Mouse (Mus musculus): Measurements from ENCODE around the gene Gm12258. TPM values are rescaled to one million over a fixed set of nuclear protein-coding genes. Genes with fewer than 3 reads are reported as not detected.
A peak's percentile ranks its signal among the peaks of the same experiment; 100 is the strongest.

The Gm12258 gene
- polyA plus RNA-seq, 1 experiment = 2.6 TPM

GRCm38 (mm10) chr11:58897485-58897884 is 50.5 kb downstream of the Gm12258 start:
- WGBS = 98% methylated on average over 6 of the region's 6 CpGs
- no peak overlapping the region for H3K4me3 ChIP-seq (ENCODE audit: extremely low read depth, insufficient read depth, insufficient read length)
- H3K4me1 ChIP-seq (ENCODE audit: control insufficient read depth, insufficient read depth, insufficient read length) = no peaks in the 10 kb centered on the region
- H3K36me3 ChIP-seq (ENCODE audit: control insufficient read depth, insufficient read depth, low read length) = peaks cover 36% of the 10 kb centered on the region
- TF ChIP-seq POLR2A (IDR thresholded peaks at IDR 0.05; ENCODE audit: low read depth, low read length) (no peak), CTCF (IDR thresholded peaks at IDR 0.05; ENCODE audit: extremely low read depth, insufficient read depth, insufficient read length, insufficient replicate concordance) (no peak)
- no peak overlapping the region for H3K27ac ChIP-seq (ENCODE audit: insufficient read depth, low read length)
- H3K27me3 ChIP-seq (ENCODE audit: control insufficient read depth, insufficient read depth, low read length) = no peaks in the 10 kb centered on the region
- no peak for DNase-seq (ENCODE audit: low read depth in 1 of 2, low spot score in 2 of 2)

- H3K4me3 ChIP-seq (ENCODE audit: extremely low read depth, insufficient read depth, insufficient read length) = no peak overlapping the region
- no peaks in the 10 kb centered on the region for H3K27me3 ChIP-seq (ENCODE audit: control insufficient read depth, insufficient read depth, low read length)
- no peak overlapping the region for H3K27ac ChIP-seq (ENCODE audit: insufficient read depth, low read length)
- DNase-seq (ENCODE audit: low read depth in 1 of 2, low spot score in 2 of 2) = no peak
- H3K4me1 ChIP-seq (ENCODE audit: control insufficient read depth, insufficient read depth, insufficient read length) = peaks cover 2% of the 10 kb centered on the region; the same call in 1 of the 2 replicates
- peaks cover 22% of the 10 kb centered on the region for H3K36me3 ChIP-seq (ENCODE audit: control insufficient read depth, insufficient read depth, low read length)
- TF ChIP-seq POLR2A (IDR thresholded peaks at IDR 0.05; ENCODE audit: low read depth, low read length) (no peak), CTCF (IDR thresholded peaks at IDR 0.05; ENCODE audit: extremely low read depth, insufficient read depth, insufficient read length, insufficient replicate concordance) (no peak)
These were observed 54.1 kb downstream of the Gm12258 start for GRCm38 (mm10) chr11:58901080-58901479.

DNA sequence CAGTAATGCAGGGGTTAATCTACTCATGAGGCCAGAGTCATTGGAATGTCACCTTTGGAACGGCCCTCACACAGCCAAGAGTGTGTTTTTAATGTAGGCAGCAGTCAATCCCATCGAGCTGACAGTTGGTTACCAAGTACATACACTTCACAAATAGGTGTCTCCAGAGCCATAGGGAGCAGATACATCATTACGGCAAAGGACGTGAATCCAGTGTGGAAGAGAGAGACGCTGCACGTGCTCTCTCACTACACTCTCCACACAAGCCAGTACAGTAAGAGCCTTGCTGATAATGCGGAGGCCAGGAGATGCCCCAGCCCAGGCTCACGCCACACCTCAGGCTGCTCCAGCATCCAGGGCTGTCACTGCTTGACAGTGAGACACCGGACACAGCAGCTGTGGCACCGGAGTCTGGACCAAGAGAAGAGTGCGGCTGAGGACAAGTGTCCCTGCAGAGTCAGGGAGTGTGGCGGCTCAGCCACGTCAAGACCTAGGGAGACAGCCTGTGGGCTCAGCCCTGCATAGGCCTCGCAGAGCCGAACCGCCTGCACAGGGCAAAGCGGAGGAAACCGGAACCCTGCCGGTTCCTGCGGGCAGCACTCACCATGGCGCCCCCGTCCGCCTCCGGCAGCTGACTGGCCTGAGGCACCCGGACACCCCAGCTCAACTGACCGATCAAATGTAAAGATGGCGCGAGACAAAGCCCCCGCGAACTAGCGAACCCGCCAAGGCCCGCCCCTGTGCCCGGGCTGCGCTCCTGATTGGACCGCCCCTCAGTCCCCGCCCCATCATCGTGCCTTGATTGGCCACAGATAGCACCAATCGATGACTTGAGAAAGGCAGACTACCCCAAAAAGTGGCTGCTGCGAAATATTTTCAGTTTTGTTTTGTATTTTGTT is 56.8 kb downstream of the Gm12258 start, which contains the start of gene Zfp39:
Gene Zfp39, minus strand, starts transcription at position 715 of the 899 bp plus-strand sequence.
- peak; percentile 82 to 96 for DNase-seq (ENCODE audit: low read depth in 1 of 2, low spot score in 2 of 2)
- H3K27me3 ChIP-seq (ENCODE audit: control insufficient read depth, insufficient read depth, low read length) = no peaks in the 10 kb centered on the region
- H3K4me1 ChIP-seq (ENCODE audit: control insufficient read depth, insufficient read depth, insufficient read length) = peaks cover 2% of the 10 kb centered on the region; the same call in 1 of the 2 replicates
- under 1% methylated on average over 40 of the region's 40 CpGs for WGBS
- peaks cover 12% of the 10 kb centered on the region for H3K36me3 ChIP-seq (ENCODE audit: control insufficient read depth, insufficient read depth, low read length)
- peak within 1 kb of the TSS; percentile 87 for H3K4me3 ChIP-seq (ENCODE audit: extremely low read depth, insufficient read depth, insufficient read length)
- TF ChIP-seq CTCF (IDR thresholded peaks at IDR 0.05; ENCODE audit: extremely low read depth, insufficient read depth, insufficient read length, insufficient replicate concordance) (no peak), POLR2A (IDR thresholded peaks at IDR 0.05; ENCODE audit: low read depth, low read length) (no peak; the same call in 1 of the 2 replicates)
- peak within 1 kb of the TSS; percentile 89 for H3K27ac ChIP-seq (ENCODE audit: insufficient read depth, low read length)

DNA sequence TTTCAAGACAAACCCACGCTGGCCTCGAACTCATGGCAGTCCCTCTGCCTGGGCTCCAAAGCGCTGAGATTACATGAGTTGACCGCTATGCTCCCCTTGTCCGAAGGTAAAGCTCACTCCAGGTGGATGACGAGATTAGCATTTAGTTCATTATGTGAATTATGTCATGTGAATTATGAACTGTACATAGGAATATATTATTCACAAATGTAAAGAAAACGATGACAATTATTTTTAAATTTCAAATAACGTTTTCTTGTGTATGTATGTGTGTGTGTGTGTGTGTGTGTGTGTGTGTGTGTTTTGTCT is 57.4 kb downstream of the Gm12258 start:
- peaks cover 8% of the 10 kb centered on the region for H3K36me3 ChIP-seq (ENCODE audit: control insufficient read depth, insufficient read depth, low read length)
- H3K4me1 ChIP-seq (ENCODE audit: control insufficient read depth, insufficient read depth, insufficient read length) = peaks cover 2% of the 10 kb centered on the region; the same call in 1 of the 2 replicates
- TF ChIP-seq POLR2A (IDR thresholded peaks at IDR 0.05; ENCODE audit: low read depth, low read length) = no peak
- no peak for TF ChIP-seq CTCF (IDR thresholded peaks at IDR 0.05; ENCODE audit: extremely low read depth, insufficient read depth, insufficient read length, insufficient replicate concordance)
- H3K27me3 ChIP-seq (ENCODE audit: control insufficient read depth, insufficient read depth, low read length) = no peaks in the 10 kb centered on the region
- 2% methylated on average over 8 of the region's 8 CpGs for WGBS
- DNase-seq (ENCODE audit: low read depth in 1 of 2, low spot score in 2 of 2) = no peak
- peak overlapping the region; percentile 87 for H3K4me3 ChIP-seq (ENCODE audit: extremely low read depth, insufficient read depth, insufficient read length)
- H3K27ac ChIP-seq (ENCODE audit: insufficient read depth, low read length) = peak overlapping the region; percentile 89

DNA sequence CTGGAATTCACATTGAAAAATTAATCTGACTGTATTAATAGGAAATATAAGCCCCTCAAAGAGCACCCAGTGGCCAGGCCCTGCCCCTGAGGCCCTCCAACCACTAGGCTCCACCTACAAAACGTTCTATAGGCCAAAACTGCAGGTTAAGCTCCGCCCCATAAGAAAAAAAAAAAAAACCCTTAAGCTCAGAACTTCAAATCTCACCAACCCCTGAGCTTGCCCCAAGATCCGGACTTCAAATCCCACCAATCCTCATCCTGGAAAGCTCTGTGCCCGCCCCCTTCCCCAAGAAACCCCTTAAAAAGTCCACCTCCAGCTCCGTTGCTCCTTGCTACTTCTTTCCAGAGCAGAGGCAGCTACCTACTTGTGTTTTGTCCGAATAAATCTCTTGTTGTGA is 57.9 kb downstream of the Gm12258 start:
- peak in 1 of 2 experiments; percentile 14 for DNase-seq (ENCODE audit: low read depth in 1 of 2, low spot score in 2 of 2)
- H3K4me3 ChIP-seq (ENCODE audit: extremely low read depth, insufficient read depth, insufficient read length) = no peak overlapping the region

More for the DNA sequence above, 57.9 kb downstream of the Gm12258 start:
- TF ChIP-seq POLR2A (IDR thresholded peaks at IDR 0.05; ENCODE audit: low read depth, low read length) = no peak
- no peak for TF ChIP-seq CTCF (IDR thresholded peaks at IDR 0.05; ENCODE audit: extremely low read depth, insufficient read depth, insufficient read length, insufficient replicate concordance)
- Histone ChIP-seq H3K36me3 (ENCODE audit: control insufficient read depth, insufficient read depth, low read length) (peaks cover 8% of the 10 kb centered on the region), H3K4me1 (ENCODE audit: control insufficient read depth, insufficient read depth, insufficient read length) (peaks cover 2% of the 10 kb centered on the region; the same call in 1 of the 2 replicates), H3K27me3 (ENCODE audit: control insufficient read depth, insufficient read depth, low read length) (no peaks in the 10 kb centered on the region), H3K27ac (ENCODE audit: insufficient read depth, low read length) (no peak overlapping the region)
- 71% methylated on average over 6 of the region's 6 CpGs for WGBS

Other genes starting within 250 kb of the Gm12258 start
- gene 2210407C18Rik, start 231.1 kb upstream of the Gm12258 start, polyA plus RNA-seq (2012; rRNA removed) = not detected in 2 replicates
- not detected in 2 replicates for gene Olfr323, start 216.7 kb upstream of the Gm12258 start, polyA plus RNA-seq (2012; rRNA removed)
- 4.6 and 8.9 TPM in 2 replicates for gene Trim58, start 206.7 kb upstream of the Gm12258 start, polyA plus RNA-seq (2012; rRNA removed)
- gene Olfr322, start 188.4 kb upstream of the Gm12258 start, polyA plus RNA-seq (2012; rRNA removed) = 0.21 TPM in 1 of 2 replicates, not detected in the other
- not detected in 2 replicates for gene Olfr320, start 166.1 kb upstream of the Gm12258 start, polyA plus RNA-seq (2012; rRNA removed)
- gene Olfr319, start 148.0 kb upstream of the Gm12258 start, polyA plus RNA-seq (2012; rRNA removed) = not detected in 2 replicates
- not detected in 2 replicates for gene Olfr318, start 123.1 kb upstream of the Gm12258 start, polyA plus RNA-seq (2012; rRNA removed)
- not detected in 2 replicates for gene Olfr317, start 107.9 kb upstream of the Gm12258 start, polyA plus RNA-seq (2012; rRNA removed)
- not detected in 2 replicates for gene Olfr316, start 94.4 kb upstream of the Gm12258 start, polyA plus RNA-seq (2012; rRNA removed)
- not detected in 2 replicates for gene Olfr315, start 74.0 kb upstream of the Gm12258 start, polyA plus RNA-seq (2012; rRNA removed)
- gene Olfr314, start 64.2 kb upstream of the Gm12258 start, polyA plus RNA-seq (2012; rRNA removed) = not detected in 2 replicates
- not detected in 2 replicates for gene Fam183b, start 45.2 kb upstream of the Gm12258 start, polyA plus RNA-seq (2012; rRNA removed)
- gene Olfr313, start 32.2 kb upstream of the Gm12258 start, polyA plus RNA-seq (2012; rRNA removed) = not detected in 2 replicates
- not detected in 2 replicates for gene Olfr312, start 17.9 kb upstream of the Gm12258 start, polyA plus RNA-seq (2012; rRNA removed)
- not detected in 2 replicates for gene Olfr311, start 7.9 kb upstream of the Gm12258 start, polyA plus RNA-seq (2012; rRNA removed)
- 1.7 and 4.0 TPM in 2 replicates for gene 2810021J22Rik, start 20.1 kb downstream of the Gm12258 start, polyA plus RNA-seq (2012; rRNA removed)
- 1.2 and 1.3 TPM in 2 replicates for gene Zfp39, start 57.1 kb downstream of the Gm12258 start, polyA plus RNA-seq (2012; rRNA removed)
- 14.6 and 14.9 TPM in 2 replicates for gene Btnl10, start 70.8 kb downstream of the Gm12258 start, polyA plus RNA-seq (2012; rRNA removed)
- gene Rnf187, start 91.8 kb downstream of the Gm12258 start, polyA plus RNA-seq (2012; rRNA removed) = 157 and 230 TPM in 2 replicates
- gene Hist3h2ba, start 101.8 kb downstream of the Gm12258 start, polyA plus RNA-seq (2012; rRNA removed) = 13.2 and 21.2 TPM in 2 replicates
- 14.8 and 20.0 TPM in 2 replicates for gene Hist3h2a, start 107.5 kb downstream of the Gm12258 start, polyA plus RNA-seq (2012; rRNA removed)
- 0.06 and 0.23 TPM in 2 replicates for gene Trim17, start 107.5 kb downstream of the Gm12258 start, polyA plus RNA-seq (2012; rRNA removed)
- 55.6 and 62.0 TPM in 2 replicates for gene Trim11, start 130.9 kb downstream of the Gm12258 start, polyA plus RNA-seq (2012; rRNA removed)